Mouse (Mus musculus) heart, embryonic 11.5 days (tissue): ENCODE measurements around the gene Arid3a. TPM values are rescaled to one million over a fixed set of nuclear protein-coding genes. Genes with fewer than 3 reads are reported as not detected.

ENCODE experiments used
- ATAC-seq: fragments of 200-750 bp; cut with Nextera tagmentation; replicated peaks from 2 replicates; pipeline ENCODE4 v1.8.0; 2017; ENCODE audit warnings: moderate library complexity; ENCODE audit not compliant: insufficient number of reproducible peaks, low FRiP score, low TSS enrichment
- H3K27ac ChIP-seq: fragments of 300-500 bp; sonication (generic); 2 replicates; pipeline ENCODE4 v1.5.1; 2014; ENCODE audit warnings: mild to moderate bottlenecking, low read depth, low read length
- H3K27me3 ChIP-seq: fragments of 300-500 bp; sonication (generic); 2 replicates; pipeline ENCODE4 v1.6.1; 2014; ENCODE audit warnings: mild to moderate bottlenecking, low read length, mixed read lengths; ENCODE audit not compliant: control insufficient read depth, insufficient read depth
- H3K36me3 ChIP-seq: fragments of 300-500 bp; sonication (generic); 2 replicates; pipeline ENCODE4 v1.6.1; 2014; ENCODE audit warnings: mild to moderate bottlenecking, low read length, moderate library complexity, mixed read lengths; ENCODE audit not compliant: control insufficient read depth, insufficient read depth
- H3K4me1 ChIP-seq: fragments of 300-500 bp; sonication (generic); 2 replicates; pipeline ENCODE4 v1.6.1; 2014; ENCODE audit warnings: low read length; ENCODE audit not compliant: control insufficient read depth, insufficient read depth
- H3K4me2 ChIP-seq: fragments of 300-500 bp; sonication (generic); 2 replicates; pipeline ENCODE4 v1.6.1; 2014; ENCODE audit warnings: mild to moderate bottlenecking, moderate library complexity
- H3K4me3 ChIP-seq: fragments of 300-500 bp; sonication (generic); 2 replicates; pipeline ENCODE4 v1.5.1; 2014; ENCODE audit warnings: low read depth, low read length
- H3K9ac ChIP-seq: fragments of 300-500 bp; sonication (generic); 2 replicates; pipeline ENCODE4 v1.6.1; 2014; ENCODE audit warnings: mild to moderate bottlenecking, low read depth, low read length, moderate library complexity
- H3K9me3 ChIP-seq: fragments of 300-500 bp; sonication (generic); replicated peaks from 2 replicates; pipeline ENCODE4 v1.6.1; 2016; ENCODE audit warnings: low read length; ENCODE audit not compliant: control insufficient read depth
- WGBS: fragments of 180-500 bp; shearing (Covaris S2); extraction: QIAGEN DNeasy Blood & Tissue Kit; methylation state at CpG from one replicate; pipeline ENCODE4 v1.1.7; 2014; ENCODE audit not compliant: insufficient replicate concordance; 5-methylcytosine and 5-hydroxymethylcytosine counted together
- polyA plus RNA-seq: library from polyadenylated mRNA; unstranded; fragments of >200 nt; fragmentation: Nextera tagmentation; extraction: Ambion mirVana; gene quantifications from 2 replicates; pipeline ENCODE4 v1.2.1, GENCODE M21; 2014

Gene Arid3a
- polyA plus RNA-seq, 1 experiment from 2014 or later, result 12.7 TPM

GRCm38 (mm10) chr10:79994397-79995115 lies 67.7 kb downstream of the Arid3a start:
- Histone ChIP-seq H3K9ac (no peak overlapping the region), H3K4me3 (no peak overlapping the region), H3K27me3 (0 out of 2 replicates have a peak, but pooled peaks cover 4% of the 10 kb centered on the region), H3K9me3 (no peaks in the 10 kb centered on the region), H3K36me3 (peaks cover 41% of the 10 kb centered on the region), H3K27ac (peak overlapping the region; percentile 24; the same call in 1 of the 2 replicates), H3K4me1 (peaks cover 14% of the 10 kb centered on the region), H3K4me2 (no peak overlapping the region)
- 88% methylated on average over 16 of the region's 16 CpGs for WGBS
- ATAC-seq, result no peak

- peak overlapping the region; percentile 29; the same call in 1 of the 2 replicates for H3K27ac ChIP-seq
- peaks cover 41% of the 10 kb centered on the region for H3K36me3 ChIP-seq
- no peak overlapping the region for H3K4me3 ChIP-seq
These were observed 68.8 kb downstream of the Arid3a start for GRCm38 (mm10) chr10:79995636-79996035.

GRCm38 (mm10) chr10:79996272-79997033 lies 69.6 kb downstream of the Arid3a start, which contains the start of gene Abca7:
Gene Abca7 (plus strand): TSS chr10:79996494.
- Histone ChIP-seq H3K27me3 (peaks cover 8% of the 10 kb centered on the region), H3K4me2 (peak within 1 kb of the TSS; percentile 65), H3K4me3 (peak within 1 kb of the TSS; percentile 56), H3K4me1 (peaks cover 10% of the 10 kb centered on the region), H3K9ac (peak within 1 kb of the TSS; percentile 70), H3K36me3 (peaks cover 34% of the 10 kb centered on the region), H3K27ac (peak within 1 kb of the TSS; percentile 69), H3K9me3 (no peaks in the 10 kb centered on the region)
- peak; percentile 82 for ATAC-seq
- 2% methylated on average over 34 of the region's 34 CpGs for WGBS

More at GRCm38 (mm10) chr10:79995636-79996035, 68.8 kb downstream of the Arid3a start:
- H3K4me2 ChIP-seq, result no peak overlapping the region
- ATAC-seq, result no peak
- H3K27me3 ChIP-seq, result 0 out of 2 replicates have a peak, but pooled peaks cover 4% of the 10 kb centered on the region
- no peak overlapping the region for H3K9ac ChIP-seq
- 74% methylated on average over 1 of the region's 1 CpGs for WGBS
- H3K9me3 ChIP-seq, result no peaks in the 10 kb centered on the region
- H3K4me1 ChIP-seq, result peaks cover 10% of the 10 kb centered on the region

GRCm38 (mm10) chr10:79997034-79997760 lies 70.4 kb downstream of the Arid3a start:
- Histone ChIP-seq H3K9me3 (no peaks in the 10 kb centered on the region), H3K4me3 (peak overlapping the region; percentile 56), H3K4me2 (peak overlapping the region; percentile 65), H3K36me3 (peaks cover 27% of the 10 kb centered on the region), H3K9ac (peak overlapping the region; percentile 70), H3K4me1 (peaks cover 10% of the 10 kb centered on the region), H3K27me3 (peaks cover 14% of the 10 kb centered on the region), H3K27ac (peak overlapping the region; percentile 69; the same call in 1 of the 2 replicates)
- no peak; the same call in 1 of the 2 replicates for ATAC-seq
- WGBS, result under 1% methylated on average over 35 of the region's 35 CpGs

GRCm38 (mm10) chr10:79997819-79998218 lies 71.0 kb downstream of the Arid3a start:
- no peak for ATAC-seq
- Histone ChIP-seq H3K27me3 (peaks cover 20% of the 10 kb centered on the region), H3K27ac (no peak overlapping the region)

GRCm38 (mm10) chr10:80001945-80002344 lies 75.1 kb downstream of the Arid3a start:
- Histone ChIP-seq H3K4me3 (no peak overlapping the region), H3K4me1 (peaks cover 25% of the 10 kb centered on the region), H3K27ac (no peak overlapping the region), H3K4me2 (no peak overlapping the region), H3K9ac (no peak overlapping the region), H3K9me3 (no peaks in the 10 kb centered on the region), H3K27me3 (peaks cover 26% of the 10 kb centered on the region), H3K36me3 (no peaks in the 10 kb centered on the region)
- 77% methylated on average over 9 of the region's 9 CpGs for WGBS
- ATAC-seq, result no peak

More at GRCm38 (mm10) chr10:79997819-79998218, 71.0 kb downstream of the Arid3a start:
- Histone ChIP-seq H3K36me3 (peaks cover 22% of the 10 kb centered on the region), H3K9me3 (no peaks in the 10 kb centered on the region), H3K4me3 (peak overlapping the region; percentile 56), H3K4me1 (peaks cover 14% of the 10 kb centered on the region), H3K4me2 (peak overlapping the region; percentile 65), H3K9ac (peak overlapping the region; percentile 18)
- 6% methylated on average over 15 of the region's 15 CpGs for WGBS

GRCm38 (mm10) chr10:80002829-80003228 lies 76.0 kb downstream of the Arid3a start:
- Histone ChIP-seq H3K27me3 (peaks cover 26% of the 10 kb centered on the region), H3K4me3 (no peak overlapping the region), H3K4me2 (peak overlapping the region; percentile 31; the same call in 1 of the 2 replicates), H3K36me3 (no peaks in the 10 kb centered on the region), H3K9ac (peak overlapping the region; percentile 50), H3K9me3 (no peaks in the 10 kb centered on the region), H3K4me1 (peaks cover 20% of the 10 kb centered on the region), H3K27ac (no peak overlapping the region)
- ATAC-seq, result no peak
- 22% methylated on average over 21 of the region's 21 CpGs for WGBS
